Mouse (Mus musculus): ENCODE data around the gene Fibp.

DNA sequence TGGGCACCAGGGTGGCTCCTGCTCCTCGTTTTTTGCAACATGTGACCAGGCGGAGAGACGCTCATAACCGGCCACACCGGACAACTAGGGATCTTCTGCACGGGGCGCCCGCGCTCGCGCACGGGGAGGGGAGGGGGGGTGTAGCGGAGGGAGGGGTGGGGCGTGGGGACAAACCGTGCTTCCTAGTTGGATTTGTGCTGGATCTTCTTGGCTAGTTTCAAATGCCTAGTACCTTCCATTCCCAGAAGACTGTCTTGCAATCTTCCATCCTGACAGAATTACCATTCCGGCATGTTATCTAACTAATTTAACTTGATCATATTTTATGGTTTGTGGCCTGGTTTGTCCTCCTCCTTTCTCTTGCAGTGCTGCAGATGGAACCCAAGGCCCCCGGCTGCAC is 43.3 kb downstream of the Fibp start, which contains the start of gene 1700020D05Rik:
- TF ChIP-seq CTCF (conservative IDR thresholded peaks at IDR 0.05; ENCODE audit: low read length) (no peak), POU5F1 (IDR thresholded peaks at IDR 0.05; ENCODE audit: borderline replicate concordance, low read length) (no peak), NANOG (IDR thresholded peaks at IDR 0.05; ENCODE audit: borderline replicate concordance, low read length) (no peak)

Measured in E14TG2a.4 (cell line).